Mouse (Mus musculus) lung, adult 2 months (tissue): ENCODE results near the gene Lmod3.

ENCODE experiments used
- CTCF ChIP-seq: fragments of 200-500 bp; IDR thresholded peaks from 2 replicates; pipeline ENCODE4 v1.5.1; 2011; ENCODE audit warnings: mild to moderate bottlenecking, low read length, control low read depth; ENCODE audit not compliant: insufficient read depth
- POLR2A ChIP-seq: fragments of 200-500 bp; IDR thresholded peaks from 2 replicates; pipeline ENCODE4 v1.6.1; 2011; ENCODE audit warnings: low read depth, mild to moderate bottlenecking, control low read depth, low read length, borderline replicate concordance; ENCODE audit errors: extremely low read depth

GRCm38 (mm10) chr6:97216154-97216821 lies 36.3 kb downstream of the Lmod3 start:
- TF ChIP-seq POLR2A (no peak), CTCF (no peak)
